Mouse (Mus musculus): ENCODE measurements around the gene Heg1.

Heg1 gene

DNA sequence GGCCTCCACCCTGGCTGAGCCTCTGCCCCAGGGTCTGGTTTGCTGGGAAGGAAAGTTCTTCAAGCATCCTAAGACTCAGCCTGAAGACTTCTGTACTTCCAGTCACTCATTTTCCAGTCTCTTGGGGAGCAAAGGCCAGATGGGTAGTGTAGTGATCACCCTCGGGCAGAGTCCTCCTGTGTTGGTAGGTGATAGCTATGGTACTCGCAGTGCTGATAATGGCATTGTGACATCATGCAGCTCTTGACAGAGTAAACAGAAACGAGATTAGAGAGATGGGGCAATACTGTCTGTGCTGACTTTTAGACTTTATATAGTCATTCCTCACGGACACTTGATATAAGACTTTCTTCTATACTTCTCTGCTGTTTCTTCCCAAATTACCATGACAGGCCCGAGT, 88.6 kb downstream of the Heg1 start:
- no peak for DNase-seq (ENCODE audit: low read depth)

DNA sequence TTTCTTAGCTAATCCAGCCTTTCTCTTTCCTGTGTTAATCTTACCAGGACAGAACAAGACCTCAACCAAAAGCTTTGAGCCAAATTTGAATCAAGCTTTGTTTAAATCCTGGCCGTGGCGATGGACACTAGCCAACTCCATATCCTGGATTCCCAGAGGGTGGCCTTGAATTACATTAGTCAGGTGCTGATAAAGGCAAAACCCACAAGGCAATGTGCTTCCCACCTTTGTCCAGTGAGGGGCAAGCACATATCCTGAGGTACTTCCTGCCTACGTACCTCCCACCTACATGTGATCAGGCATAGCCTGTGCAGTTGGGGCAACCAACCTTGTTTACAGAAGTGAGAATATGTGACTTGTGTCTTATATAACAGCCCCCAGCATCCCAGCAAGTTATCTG, 90.8 kb downstream of the Heg1 start:
- no peak for DNase-seq (ENCODE audit: low read depth)

DNA sequence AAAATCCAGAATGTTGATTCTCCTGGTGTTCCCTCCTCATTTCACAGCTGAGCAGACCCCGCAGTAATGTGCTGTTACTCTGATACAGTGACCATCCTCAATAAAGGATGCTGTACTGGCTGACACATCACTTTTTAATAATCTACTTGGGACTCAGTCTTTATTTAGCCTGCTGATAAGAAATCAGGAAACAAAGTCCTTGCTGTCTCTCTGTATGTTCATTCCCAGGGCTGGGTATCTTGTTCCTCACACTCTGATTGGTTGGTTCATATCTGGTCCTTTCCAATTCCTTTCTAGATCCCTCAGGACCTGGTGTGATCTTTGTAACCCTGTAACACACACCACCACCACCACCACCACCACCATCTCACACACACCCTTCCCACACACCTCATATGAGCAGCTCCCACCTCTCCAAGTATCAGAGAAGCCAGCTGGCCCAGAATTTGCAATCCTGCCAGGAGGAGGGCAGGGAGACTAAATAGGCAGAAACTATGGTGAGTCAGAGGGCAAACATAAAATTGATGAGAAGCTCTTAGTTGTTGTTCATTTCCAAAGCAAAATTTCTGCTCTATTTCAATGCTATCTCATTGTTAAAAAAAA, 91.7 kb downstream of the Heg1 start:
- DNase-seq (ENCODE audit: low read depth), result no peak

DNA sequence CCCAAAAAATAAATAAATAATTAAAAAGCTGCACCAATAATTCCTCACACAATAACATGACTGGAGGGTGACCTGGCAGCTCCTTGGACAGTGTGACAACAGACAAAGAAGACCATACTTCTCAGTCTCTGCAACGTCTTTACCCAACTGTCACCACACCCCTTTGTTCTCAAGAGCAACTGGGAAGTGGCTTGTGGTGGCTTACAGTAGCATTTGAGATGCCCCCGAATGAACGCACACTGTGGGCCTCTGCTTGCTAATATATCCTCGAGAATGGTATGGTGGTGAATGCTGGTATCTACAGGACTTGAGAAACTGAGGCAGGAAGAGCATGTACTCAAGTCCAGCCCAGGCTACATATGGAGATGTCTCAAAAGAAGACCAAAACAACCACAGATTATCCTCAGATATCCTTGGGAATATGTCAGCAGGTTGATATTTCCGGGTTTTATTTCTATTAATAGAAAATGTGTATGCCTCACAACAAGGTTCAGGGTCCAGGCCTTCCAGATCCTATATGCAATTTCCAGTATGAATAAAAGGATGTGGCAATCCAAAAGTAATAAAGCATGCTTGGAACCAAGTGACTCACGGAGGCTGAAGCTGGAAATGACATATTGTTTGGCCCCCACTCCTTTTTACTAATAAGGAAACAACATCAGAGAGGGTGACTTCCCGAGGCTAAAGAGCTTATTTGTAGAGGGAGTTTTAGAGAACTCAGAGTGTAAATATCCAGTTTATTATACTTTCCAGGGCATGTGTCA, 92.8 kb downstream of the Heg1 start:
- no peak for DNase-seq (ENCODE audit: low read depth)

DNA sequence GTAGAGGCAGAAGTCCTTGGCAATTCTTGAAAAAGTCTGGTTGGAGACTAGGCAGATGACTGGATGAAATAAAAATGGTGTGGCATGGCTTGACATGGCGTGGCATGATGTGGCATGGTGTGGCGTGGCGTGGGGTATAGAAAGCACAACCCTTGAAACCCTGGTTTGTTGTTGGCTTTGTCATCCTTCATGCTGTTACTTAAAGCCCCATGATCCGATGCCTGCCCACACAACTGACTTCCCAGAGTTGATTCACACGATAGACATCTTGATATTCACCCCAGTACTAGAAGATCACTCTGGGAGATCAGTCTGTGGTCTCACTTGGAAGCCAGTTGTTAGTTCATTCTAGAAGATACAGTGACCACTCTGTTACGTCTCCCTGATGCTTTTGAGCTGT, 93.4 kb downstream of the Heg1 start:
- DNase-seq (ENCODE audit: low read depth), result no peak

DNA sequence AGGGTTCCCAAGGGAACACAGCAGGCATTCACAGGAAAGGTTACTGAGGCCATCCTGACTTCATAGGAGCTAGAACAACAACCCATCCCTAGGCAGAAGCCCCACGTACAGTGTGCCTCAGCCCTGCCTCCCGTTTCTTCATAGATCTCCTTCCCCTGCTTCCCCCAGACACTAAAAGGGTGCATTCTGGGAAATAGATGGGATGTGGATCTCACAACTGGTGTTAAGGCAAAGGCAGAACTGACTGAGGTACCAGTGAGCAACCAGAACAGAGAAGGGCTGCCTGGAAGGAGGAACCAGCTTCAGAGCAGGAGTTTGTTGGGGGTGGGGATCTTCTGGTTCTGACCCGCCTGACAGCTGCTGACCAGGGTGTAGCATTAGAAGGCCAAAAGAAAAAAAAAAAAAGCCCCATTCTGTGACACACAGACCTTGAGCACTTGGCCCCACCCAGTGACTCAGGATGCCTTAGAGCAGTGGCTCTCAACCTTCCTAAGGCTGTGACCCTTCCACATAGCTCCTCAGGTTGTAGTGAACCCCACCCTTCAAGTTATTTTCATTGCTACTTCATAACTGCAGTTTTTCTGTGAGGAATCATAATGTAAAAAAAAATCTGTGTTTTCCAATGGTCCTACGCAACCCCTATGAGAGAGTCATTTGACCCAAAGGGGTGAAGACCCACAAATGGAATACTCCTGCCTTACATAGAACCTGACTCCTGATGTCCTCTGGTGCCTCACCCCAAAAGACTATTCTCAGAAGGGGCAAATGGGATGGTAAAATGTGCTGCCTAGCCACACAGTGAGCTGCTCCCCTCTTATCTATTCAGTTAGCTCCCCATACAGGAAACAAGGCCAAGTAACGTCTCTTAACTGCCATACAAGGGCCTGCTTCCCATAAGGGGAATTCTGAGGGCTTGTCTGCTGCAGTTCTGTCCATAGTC, 97.9 kb downstream of the Heg1 start:
- DNase-seq (ENCODE audit: low read depth), result no peak

DNA sequence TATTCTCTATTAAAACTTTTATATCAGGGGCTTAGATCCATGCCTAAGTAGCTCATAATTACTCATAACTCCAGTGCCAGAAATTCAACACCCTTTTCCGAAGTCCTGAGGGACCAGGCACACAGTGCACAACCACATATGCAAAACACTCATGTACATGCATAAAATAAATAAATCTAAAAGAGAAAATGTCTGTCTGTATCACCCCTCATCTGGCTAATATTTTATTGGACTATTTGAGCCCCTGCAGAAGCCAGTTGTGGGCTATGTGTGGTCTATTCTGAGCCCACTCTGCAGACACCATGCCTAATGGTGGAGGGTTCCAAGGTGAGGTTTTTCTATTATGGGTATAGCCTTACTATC, 98.5 kb downstream of the Heg1 start:
- no peak for DNase-seq (ENCODE audit: low read depth)

DNA sequence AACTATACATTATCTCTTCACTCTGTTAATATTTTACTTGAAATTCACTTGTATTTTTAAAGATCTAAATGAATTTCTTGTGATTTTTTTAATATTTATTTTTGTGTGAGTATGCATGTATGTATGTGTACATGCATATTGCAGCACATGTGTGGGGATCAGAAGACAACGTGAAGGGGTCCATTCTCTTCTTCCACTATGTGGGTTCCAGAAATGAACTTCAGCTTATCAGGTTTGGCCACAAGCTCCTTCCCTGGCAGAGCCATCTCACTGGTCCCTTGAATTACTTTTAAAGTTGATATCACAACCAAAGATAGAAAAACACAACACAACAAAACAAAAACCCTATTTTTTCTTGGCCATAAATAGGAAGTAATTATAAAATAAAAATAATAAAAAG, 100.4 kb downstream of the Heg1 start:
- DNase-seq (ENCODE audit: low read depth), result no peak

DNA sequence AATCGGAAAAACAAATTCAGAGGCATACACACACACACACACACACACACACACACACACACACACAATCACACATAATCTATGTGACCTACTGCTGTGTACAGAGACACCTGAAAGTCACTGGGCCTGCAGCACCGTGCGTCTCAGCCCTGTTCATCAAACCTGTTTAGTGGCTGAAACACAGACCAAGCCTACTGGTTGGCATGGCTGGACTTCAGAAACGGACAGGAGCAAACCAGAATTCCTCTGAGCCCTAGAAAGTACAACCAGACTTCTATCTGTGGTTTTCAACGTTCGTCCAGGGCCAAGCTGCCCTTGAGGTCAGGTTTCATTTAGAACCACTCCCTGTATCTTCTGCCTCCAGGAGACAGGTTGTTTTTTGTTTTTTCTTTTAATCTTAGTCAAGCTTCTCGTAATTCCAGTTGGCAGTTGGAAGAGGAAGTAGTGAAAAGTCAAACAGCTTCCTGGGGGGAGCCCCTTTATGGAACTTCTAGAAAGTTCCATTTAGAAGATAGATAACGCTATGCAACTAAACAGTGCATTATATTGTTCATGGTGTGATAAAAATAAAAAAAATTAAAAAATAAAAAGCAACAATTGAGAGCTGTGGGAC, 101.0 kb downstream of the Heg1 start:
- DNase-seq (ENCODE audit: low read depth), result no peak

DNA sequence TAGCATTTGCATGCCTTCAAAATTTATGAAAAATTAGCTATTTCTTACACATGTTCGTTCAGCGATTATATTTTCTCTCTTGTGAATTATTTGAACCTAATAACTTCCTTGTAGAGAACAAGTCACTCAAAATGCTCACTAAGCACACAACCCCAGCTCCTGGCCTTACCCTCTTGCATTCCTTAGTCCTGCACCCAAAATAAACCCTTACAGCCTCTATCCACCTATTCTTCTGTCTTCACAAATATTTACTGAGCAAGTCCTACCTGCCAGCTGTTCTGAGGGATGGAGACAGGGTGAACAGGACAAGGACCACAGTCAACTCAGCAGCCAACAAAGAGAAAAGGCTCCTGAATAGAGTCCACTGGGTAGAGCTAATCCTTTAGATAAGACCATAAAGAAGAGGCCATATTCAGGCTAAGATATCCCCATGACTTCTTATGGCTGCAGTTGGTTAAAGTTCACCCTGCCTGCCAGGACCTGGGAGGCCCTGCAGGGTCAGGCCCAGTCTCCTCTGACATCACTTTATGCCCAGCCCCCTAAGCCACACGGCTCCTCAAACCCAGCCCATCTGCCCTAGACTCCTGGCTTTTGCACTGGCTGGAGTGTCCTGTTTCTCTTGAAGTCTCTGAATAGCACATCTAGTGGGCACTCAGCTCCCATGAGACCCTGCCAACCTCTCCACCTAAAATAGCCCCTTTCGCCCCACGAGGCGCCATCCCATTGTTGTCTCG, 102.7 kb downstream of the Heg1 start:
- DNase-seq (ENCODE audit: low read depth), result no peak

DNA sequence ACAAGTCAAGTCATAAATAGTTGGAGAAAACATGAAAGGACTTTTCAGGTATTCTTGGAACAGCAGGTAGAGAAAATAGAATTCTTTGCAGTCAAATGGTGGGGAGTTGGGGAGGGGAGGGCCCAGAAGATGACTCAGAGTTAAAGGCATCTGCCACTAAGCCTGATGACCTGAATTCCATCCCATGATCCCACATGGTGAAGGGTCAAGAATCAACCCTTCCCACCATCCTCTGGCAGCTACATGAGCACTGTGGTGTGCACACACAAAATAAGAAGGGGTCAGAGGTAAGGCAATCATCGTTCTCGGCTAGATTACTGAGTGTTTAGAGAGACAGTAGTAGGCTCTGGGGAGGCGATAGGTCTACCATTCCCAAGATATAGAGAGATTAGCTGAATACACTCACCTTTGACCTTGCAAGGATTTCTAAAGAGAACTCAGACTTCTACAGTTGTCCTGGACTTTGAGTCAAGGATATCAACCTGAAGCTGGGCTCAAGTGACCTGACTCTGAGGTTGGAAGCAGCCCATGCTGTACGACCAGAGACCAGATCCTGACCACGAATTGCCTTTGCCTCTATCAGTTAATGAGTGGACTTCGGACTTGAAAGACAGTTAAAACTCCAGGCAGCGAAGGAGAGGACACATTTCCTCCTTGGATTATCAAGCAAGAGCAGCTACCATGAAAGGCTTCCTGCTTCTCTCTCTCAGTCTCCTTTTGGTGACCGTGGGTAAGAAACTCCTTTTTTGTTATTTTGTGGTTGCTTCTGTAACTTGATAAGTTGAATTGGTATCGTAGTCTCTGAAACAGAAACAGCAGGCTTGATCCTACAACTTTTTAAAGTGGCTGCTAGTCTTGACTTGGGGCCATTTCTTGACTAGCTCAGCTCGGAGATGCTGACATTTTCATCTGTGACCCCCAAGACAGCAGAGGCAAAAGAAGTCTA, 109.9 kb downstream of the Heg1 start, which contains the start of gene Muc13:
Gene Muc13, plus strand, starts transcription at position 192 of the 946 bp plus-strand sequence.
- no peak for DNase-seq (ENCODE audit: low read depth)

DNA sequence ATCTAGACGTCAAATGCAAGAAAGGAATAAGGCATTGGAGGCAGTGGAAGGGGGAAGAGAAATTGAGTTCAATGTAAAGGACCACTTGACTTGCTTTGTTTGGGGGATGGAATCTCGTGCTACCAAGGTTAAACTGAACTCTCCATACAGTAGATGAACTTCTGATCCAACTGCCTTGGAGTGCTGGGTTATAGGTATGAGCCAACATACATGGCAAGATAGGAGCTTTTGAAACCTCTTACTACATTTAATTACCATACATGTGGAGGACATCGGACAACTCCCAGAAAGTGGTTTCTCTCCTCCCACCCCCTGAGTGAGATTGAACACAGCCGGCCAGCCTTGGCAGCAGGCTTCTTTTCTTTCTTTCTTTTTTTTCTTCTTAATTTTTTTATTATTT, 110.9 kb downstream of the Heg1 start:
- no peak for DNase-seq (ENCODE audit: low read depth)

DNA sequence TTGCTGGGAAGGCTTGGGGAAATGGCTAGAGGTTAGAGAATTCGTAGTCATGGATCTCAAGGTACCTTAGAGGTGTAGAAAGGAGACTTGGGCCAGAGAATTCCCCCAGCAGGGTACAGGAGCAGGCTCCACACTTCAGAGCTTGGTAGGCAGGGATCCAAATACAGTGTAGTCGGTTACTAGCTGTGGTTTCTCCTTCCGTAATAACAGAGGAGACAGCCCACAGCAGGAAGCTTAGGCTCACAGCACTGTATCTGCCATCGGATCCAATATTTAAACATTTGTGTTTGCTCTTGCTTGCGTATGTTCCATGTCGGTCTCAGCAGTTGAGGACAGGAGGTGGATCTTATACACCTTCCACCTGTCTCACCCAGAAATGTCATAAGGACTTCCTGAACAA, 111.7 kb downstream of the Heg1 start:
- no peak for DNase-seq (ENCODE audit: low read depth)

DNA sequence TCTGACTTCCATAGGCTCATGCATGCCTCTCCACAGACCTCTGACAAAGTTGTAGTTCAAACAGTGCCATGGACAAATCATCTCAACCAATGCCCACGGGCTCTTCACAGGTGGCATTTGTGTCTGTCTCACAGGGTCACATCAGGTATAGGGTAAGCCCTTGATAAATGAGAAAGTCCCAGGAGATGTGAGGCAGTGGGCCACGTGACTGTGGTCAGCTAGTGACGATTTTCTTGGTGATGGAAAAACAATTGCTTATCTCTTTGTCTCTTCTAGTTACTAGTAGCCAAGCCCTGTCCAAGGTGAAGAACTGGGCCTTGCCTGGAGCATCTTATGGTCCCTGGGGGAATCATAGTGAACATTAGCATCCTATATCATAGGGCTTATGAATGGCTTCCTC, 112.6 kb downstream of the Heg1 start:
- DNase-seq (ENCODE audit: low read depth), result no peak

DNA sequence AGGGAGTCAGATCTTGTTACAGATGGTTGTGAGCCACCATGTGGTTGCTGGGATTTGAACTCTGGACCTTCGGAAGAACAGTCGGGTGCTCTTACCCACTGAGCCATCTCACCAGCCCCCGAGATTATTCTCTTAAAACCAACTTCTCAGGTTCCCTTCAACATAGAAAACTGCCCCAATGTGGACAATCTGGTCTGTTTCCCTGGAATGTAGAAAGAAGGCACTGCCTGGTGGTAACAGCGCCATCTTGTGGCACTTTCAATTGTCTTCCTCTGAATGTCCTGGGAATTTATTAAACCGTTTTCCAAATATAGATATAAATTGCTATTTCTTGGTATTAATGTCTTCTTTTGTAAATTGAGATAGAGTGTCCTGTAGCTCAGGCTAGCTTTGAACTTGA, 113.7 kb downstream of the Heg1 start:
- no peak for DNase-seq (ENCODE audit: low read depth)

DNA sequence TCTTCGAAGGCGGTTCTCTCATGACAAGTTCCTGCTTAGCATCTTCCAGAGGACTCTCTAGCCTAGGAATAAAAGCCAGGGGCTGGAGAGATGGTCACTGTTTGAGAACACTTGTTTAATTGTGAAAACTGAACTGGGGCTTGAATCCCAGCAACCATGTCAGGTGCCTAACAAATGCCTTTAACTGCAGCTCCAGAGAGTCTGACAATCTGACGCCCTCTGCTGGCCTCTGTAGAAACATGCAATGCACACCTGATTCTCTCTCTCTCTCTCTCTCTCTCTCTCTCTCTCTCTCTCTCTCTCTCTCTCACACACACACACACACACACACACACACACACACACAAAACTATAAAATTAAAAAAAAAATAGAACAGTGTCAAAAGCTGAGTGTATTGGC, 125.8 kb downstream of the Heg1 start:
- no peak for DNase-seq (ENCODE audit: low read depth)

DNA sequence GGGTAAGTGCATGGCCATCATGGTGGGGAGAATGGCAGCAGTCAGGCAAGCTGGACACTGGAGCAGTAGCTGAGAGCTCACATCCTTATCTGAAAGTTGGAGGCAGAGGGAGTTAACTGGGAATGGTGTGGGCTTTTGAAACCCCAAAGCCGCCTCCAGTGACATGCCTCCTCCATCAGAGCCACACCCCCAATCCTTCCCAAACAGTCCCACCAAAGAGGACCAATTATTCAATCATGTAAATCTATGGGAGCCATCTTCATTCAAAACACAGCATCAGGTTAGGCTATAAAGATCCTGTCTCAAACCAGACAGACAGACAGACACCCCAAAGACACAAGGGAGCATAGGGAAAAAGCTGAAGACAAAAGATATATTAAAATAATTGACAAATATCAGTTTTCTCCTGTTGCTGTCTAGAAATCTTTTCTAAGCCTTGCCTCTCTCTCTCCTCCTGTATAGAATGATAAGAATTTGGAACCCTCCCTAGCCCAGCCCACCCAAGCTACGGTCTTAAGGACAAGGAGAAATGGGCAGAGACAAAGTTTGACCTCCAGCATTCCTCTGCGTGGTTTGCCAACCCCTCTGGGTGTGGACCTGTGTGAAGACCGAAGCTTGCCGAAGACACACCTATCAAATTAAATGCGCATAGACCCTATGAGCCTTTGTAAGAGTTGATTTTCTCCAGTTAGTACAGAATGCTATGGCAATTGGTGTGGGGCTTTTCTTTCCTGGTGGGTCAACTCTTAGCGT, 134.4 kb downstream of the Heg1 start:
- DNase-seq (ENCODE audit: low read depth), result no peak

DNA sequence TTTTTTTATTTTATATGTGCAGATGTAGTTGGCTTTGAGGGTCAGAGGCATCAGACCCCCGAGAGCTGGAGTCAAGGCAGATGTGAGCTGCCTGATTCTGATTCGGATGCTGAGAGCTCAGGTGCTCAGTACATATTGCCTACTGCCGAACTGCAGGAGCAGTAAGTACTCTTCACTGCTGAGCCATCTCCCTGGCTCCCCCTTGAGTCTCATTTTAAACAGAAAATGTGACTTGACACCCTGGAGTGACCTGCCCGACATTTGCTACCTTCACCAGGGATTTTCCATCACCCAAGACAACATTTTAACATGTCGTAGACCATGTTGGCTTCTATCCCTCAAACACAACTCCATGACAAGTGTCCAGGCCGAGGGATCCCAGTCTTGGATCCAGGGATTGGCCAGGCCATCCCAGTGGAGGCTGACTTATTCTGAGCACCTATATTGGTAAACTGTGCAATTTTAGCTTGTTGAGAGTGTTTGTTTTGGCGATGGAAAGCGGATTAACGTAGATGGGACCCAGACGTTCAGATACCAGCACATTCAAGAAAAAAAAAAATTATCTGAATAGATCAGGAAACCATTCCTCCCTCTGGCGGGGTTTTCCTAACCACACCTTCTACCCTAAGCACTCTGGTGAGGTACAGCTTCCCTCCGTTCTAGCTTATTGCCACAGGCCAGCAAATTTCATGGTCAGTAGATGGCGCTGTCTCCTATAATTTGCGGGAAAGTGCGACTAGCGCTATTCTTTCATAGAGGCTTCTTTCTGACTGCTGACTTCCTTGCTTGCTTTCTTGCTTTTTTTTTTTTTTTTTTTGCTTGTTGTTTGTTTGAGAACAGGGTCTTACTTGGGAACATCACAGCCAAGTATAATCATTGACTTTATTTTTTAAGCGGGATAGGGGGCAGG, 136.4 kb downstream of the Heg1 start:
- peak; percentile 86 for DNase-seq (ENCODE audit: low read depth)
